7 mouse cellular contexts compared by ENCODE assay signal in the genomic region with DNA sequence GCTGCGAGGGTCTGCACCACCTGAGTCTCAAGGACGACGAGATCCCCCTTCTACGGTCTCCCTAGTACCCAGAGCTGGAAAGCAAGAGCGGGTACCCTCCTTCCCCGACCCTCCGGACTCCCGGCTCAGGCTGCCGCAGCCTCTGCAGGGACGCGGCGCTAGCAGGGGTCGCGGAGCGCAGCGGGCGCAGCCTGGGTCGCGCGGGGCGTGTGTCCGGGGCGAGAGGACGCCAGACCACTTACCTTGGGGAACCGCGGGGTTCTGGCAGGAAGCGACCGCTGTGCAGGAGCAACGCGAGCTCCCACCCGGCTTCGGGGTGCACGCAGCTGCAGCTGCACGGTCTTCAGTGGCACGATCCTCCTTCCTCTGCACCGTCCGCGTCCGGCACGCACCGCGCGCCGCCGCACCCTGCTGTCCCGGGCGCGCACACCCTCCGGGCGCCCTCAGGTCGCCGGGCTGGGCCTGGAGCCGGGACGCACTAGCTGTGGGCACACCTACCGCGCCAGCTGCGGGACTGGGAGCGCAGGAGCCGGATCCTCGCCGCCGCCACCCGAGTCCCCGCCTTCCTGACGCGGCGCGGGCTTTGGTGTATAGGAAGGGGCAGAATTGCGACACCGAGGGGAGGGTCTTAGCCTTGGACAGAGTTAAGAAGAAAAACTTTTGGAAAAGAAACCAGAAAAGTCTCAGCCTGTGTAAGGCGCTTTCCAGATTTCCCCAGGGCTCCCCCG. TPM values are rescaled to one million over a fixed set of nuclear protein-coding genes. Genes with fewer than 3 reads are reported as not detected.
A peak's percentile ranks its signal among the peaks of the same experiment; 100 is the strongest.
DNase-seq lines count a peak whose midpoint lies in the region; ATAC-seq and TF ChIP-seq lines count a peak whose summit lies in the region.

A gene (minus strand): TSS at position 354 of the 728 bp plus-strand sequence.

- H3K27ac ChIP-seq in intestine, embryonic 15.5 days = peak within 1 kb of the TSS; percentile 54; the same call in 1 of the 2 replicates
- no peak within 1 kb of the TSS for H3K27ac ChIP-seq in liver, embryonic 14.5 days
- H3K27ac ChIP-seq in neural tube, embryonic 14.5 days (ENCODE audit: low read depth, low read length) = no peak within 1 kb of the TSS

- no peaks in the 10 kb centered on the region for H3K36me3 ChIP-seq in intestine, embryonic 15.5 days
- H3K36me3 ChIP-seq in liver, embryonic 14.5 days (replicated peaks; ENCODE audit: control insufficient read depth, insufficient read depth, low read depth) = no peaks in the 10 kb centered on the region
- H3K36me3 ChIP-seq in neural tube, embryonic 14.5 days (ENCODE audit: control insufficient read depth, insufficient read depth, low read length) = no peaks in the 10 kb centered on the region

- peaks cover 8% of the 10 kb centered on the region; the same call in 1 of the 2 replicates for H3K27me3 ChIP-seq in intestine, embryonic 15.5 days (replicated peaks)
- peaks cover 18% of the 10 kb centered on the region for H3K27me3 ChIP-seq in liver, embryonic 14.5 days (ENCODE audit: control insufficient read depth, insufficient read depth, low read length)
- peaks cover 19% of the 10 kb centered on the region for H3K27me3 ChIP-seq in neural tube, embryonic 14.5 days (ENCODE audit: control insufficient read depth, insufficient read depth, low read length)

- ATAC-seq in granulocyte monocyte progenitor cell, adult 5-6 weeks (replicated peaks; ENCODE audit: poor library complexity, severe bottlenecking) = peak; percentile 63
- peak; percentile 88 for ATAC-seq in intestine, embryonic 15.5 days
- ATAC-seq in liver, embryonic 14.5 days (ENCODE audit: insufficient read depth) = no peak
- ATAC-seq in neural tube, embryonic 14.5 days (ENCODE audit: low read depth) = peak; percentile 83

- no peaks in the 10 kb centered on the region for H3K9me3 ChIP-seq in intestine, embryonic 15.5 days
- H3K9me3 ChIP-seq in liver, embryonic 14.5 days (ENCODE audit: control insufficient read depth, low read length) = no peaks in the 10 kb centered on the region
- H3K9me3 ChIP-seq in neural tube, embryonic 14.5 days (ENCODE audit: control insufficient read depth, low read length) = no peaks in the 10 kb centered on the region

- peak within 1 kb of the TSS; percentile 78 for H3K4me3 ChIP-seq in intestine, embryonic 15.5 days (replicated peaks)
- H3K4me3 ChIP-seq in liver, embryonic 14.5 days (ENCODE audit: insufficient read depth in 1 of 2, low read depth in 2 of 2, low read length in 2 of 2) = peak within 1 kb of the TSS; percentile 39 to 48
- H3K4me3 ChIP-seq in neural tube, embryonic 14.5 days (ENCODE audit: low read depth, low read length) = peak within 1 kb of the TSS; percentile 70

- peak within 1 kb of the TSS; percentile 67 for H3K9ac ChIP-seq in intestine, embryonic 15.5 days
- H3K9ac ChIP-seq in liver, embryonic 14.5 days (replicated peaks) = no peak within 1 kb of the TSS
- peak within 1 kb of the TSS; percentile 72 for H3K9ac ChIP-seq in neural tube, embryonic 14.5 days (replicated peaks; ENCODE audit: low read depth, low read length)

- no peak for TF ChIP-seq POLR2A in brain, embryonic 14.5 days (IDR thresholded peaks at IDR 0.05; ENCODE audit: borderline replicate concordance, extremely low read depth, insufficient read depth, insufficient read length, poor library complexity, severe bottlenecking)

- WGBS in intestine, embryonic 15.5 days = under 1% methylated on average over 72 of the region's 72 CpGs
- WGBS in liver, embryonic 14.5 days (ENCODE audit: insufficient replicate concordance) = under 1% methylated on average over 57 of the region's 72 CpGs
- WGBS in neural tube, embryonic 14.5 days = under 1% methylated on average over 57 of the region's 72 CpGs

- no peak for TF ChIP-seq EP300 in liver, embryonic 14.5 days (IDR thresholded peaks at IDR 0.05; ENCODE audit: low read depth)

- peak within 1 kb of the TSS; percentile 97 for H3K4me2 ChIP-seq in intestine, embryonic 15.5 days (replicated peaks)
- peak within 1 kb of the TSS; percentile 63 for H3K4me2 ChIP-seq in liver, embryonic 14.5 days (ENCODE audit: low read depth)
- H3K4me2 ChIP-seq in neural tube, embryonic 14.5 days (ENCODE audit: low read depth, low read length) = peak within 1 kb of the TSS; percentile 99

- H3K4me1 ChIP-seq in intestine, embryonic 15.5 days (replicated peaks) = peaks cover 11% of the 10 kb centered on the region
- no peaks in the 10 kb centered on the region for H3K4me1 ChIP-seq in liver, embryonic 14.5 days (replicated peaks; ENCODE audit: control insufficient read depth in 2 of 2, insufficient read depth in 2 of 2, low read length in 1 of 2)
- no peaks in the 10 kb centered on the region for H3K4me1 ChIP-seq in neural tube, embryonic 14.5 days (ENCODE audit: control insufficient read depth, insufficient read depth, low read length)

- TF ChIP-seq CTCF in brain, embryonic 14.5 days (IDR thresholded peaks at IDR 0.05; ENCODE audit: borderline replicate concordance, extremely low read depth, insufficient read depth, insufficient read length) = no peak
- no peak for TF ChIP-seq CTCF in liver, embryonic 14.5 days (IDR thresholded peaks at IDR 0.05; ENCODE audit: low read depth)

- DNase-seq in ZHBTc4 (ENCODE audit: low read depth, low spot score) = peak; percentile 89
- DNase-seq in brain, embryonic 14.5 days (ENCODE audit: low read depth) = peak; percentile 47
- no peak for DNase-seq in liver, embryonic 14.5 days (ENCODE audit: low read depth in 3 of 3, low spot score in 3 of 3)
- peak; percentile 55 for DNase-seq in yolk sac, embryonic 10.5 days (ENCODE audit: low spot score)

RNA-seq across cellular contexts. Expression of the gene that starts here (rescaled TPM):
- 1.8 and 3.2 TPM in 2 replicates for polyA plus RNA-seq in brain, embryonic 14.5 days (2012; rRNA removed)
- not detected in 2 replicates for total RNA-seq in granulocyte monocyte progenitor cell, adult 5-6 weeks (2014; fragmentation: Nextera tagmentation)
- not detected in 2 replicates for total RNA-seq in granulocyte monocyte progenitor cell, adult 5-6 weeks (2017)
- 1.3 and 1.4 TPM in 2 replicates for polyA plus RNA-seq in intestine, embryonic 15.5 days (2015; fragmentation: Nextera tagmentation; extraction: Ambion mirVana)
- polyA plus RNA-seq in liver, embryonic 14.5 days (2012; rRNA removed) = 0.08 and 0.17 TPM in 2 replicates
- 0.04 and 0.05 TPM in 2 replicates for polyA plus RNA-seq in liver, embryonic 14.5 days (2014; fragmentation: Nextera tagmentation; extraction: Ambion mirVana)
- 0.92 and 1.2 TPM in 2 replicates for polyA plus RNA-seq in neural tube, embryonic 14.5 days (2014; fragmentation: Nextera tagmentation; extraction: Ambion mirVana)

Comparison
In these comparisons a context has a peak if more than half of its experiments do, and no peak if none do; other contexts are left out.
1. Peak in ATAC-seq in granulocyte monocyte progenitor cell, adult 5-6 weeks; RNA of the gene not detected or under 1 TPM.
2. DNase-seq: peak in ZHBTc4 (single experiment), brain, embryonic 14.5 days (single experiment) and yolk sac, embryonic 10.5 days (single experiment); none in liver, embryonic 14.5 days (0 of 3).
3. Peak in every context shown above with its lines, with median percentiles within 50 percentile points of each other: H3K4me2 ChIP-seq and H3K4me3 ChIP-seq.